Mouse (Mus musculus): Measurements from ENCODE around the gene Phactr1.
A peak's percentile ranks its signal among the peaks of the same experiment; 100 is the strongest.

Phactr1 gene

DNA sequence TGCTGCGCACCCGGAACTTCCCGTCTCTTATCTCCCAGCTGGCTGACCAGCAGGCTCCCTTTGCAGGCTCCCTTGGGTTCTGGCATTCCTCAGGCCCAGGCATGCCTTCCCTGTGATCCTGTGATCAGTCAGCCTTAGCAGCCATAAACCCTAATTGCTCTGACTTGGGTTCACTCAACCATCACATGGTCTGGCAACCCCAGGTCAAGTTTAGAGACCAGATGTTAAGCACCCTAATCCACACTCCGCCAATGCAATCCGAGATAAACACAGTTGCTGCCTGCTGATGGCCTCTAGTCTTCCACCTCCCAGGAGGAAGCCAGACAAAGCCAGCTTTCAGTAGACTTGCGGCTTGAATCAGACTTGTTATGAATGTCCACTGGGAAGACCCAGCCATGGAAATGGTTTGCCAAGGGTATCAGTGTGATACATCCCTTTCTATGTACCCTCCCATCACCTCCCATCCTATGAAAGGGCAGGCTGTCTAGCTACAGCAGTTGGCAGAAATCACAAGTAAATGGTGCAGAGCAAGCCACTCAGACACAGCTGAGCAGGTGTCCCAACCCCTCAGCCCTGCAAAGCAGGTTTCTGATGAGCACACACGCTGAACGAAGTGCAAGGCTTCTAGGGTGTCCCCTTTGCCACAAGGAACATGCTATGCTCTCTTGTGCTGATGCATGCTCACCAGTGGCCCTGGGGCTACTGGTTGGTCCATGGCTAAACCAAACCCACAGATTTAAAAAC is 466.3 kb downstream of the Phactr1 start:
- DNase-seq = no peak

DNA sequence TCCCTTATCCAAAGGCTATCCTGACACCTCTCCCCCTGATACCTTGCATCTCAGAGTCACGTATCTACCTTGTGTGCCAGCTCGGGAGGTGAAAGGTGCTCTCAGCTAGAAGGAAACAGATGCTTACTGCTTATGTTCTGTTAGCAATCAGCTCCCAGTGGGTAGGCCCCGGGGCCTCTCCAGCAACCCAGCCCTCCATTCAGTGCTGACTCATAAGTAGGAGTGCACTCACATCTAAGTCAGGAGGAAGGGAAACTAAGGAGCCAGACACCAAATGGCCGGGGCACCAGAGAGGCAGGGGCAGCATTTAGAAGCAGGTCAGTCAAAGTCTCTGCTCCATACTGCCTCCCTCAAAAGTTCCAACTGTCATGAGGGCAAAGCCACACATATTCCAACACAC is 468.3 kb downstream of the Phactr1 start:
- no peak for DNase-seq

DNA sequence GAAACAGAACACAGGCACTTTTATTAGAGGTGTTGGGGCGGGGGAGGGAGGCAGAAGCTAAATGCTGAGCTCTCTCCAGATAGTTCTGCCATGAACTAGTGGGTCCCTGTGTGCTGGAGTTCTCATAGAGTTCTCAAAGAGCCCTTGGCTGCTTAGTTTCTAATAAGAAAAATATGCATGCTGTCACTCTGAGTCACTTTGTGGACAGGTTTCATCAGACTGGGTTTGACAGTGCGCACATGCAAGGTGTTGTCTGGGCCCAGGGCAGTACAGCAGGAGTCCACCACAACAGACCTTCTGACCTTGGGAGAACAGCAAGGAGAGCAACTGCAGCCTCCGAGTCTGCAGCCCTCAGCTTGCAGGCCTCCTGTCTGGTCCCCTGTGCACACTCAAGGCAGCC is 469.2 kb downstream of the Phactr1 start:
- DNase-seq = no peak

DNA sequence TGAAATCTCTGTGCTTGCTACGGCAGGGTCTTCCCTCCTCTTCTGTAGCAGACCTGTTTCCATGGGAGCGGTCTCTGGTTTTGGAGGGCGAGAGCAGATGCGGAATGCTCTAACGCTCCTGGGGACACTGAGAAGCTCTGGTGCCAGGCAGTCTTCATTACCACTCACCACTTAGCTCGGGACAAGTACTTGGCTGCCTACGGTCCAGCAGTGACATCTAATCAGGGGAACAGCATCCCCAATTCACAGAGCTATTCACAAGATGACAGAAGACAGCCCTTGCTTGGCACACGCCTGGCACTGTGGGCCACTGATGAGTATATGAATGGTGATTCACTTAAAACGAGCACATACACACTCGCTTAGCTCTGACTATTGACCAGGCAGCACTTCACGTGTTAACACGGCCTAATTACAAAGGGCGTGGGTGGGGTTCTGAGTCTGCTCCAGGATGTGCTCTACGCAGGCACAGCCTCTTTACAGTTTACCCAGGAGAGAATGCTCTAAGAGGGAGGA is 471.6 kb downstream of the Phactr1 start:
- no peak for DNase-seq

DNA sequence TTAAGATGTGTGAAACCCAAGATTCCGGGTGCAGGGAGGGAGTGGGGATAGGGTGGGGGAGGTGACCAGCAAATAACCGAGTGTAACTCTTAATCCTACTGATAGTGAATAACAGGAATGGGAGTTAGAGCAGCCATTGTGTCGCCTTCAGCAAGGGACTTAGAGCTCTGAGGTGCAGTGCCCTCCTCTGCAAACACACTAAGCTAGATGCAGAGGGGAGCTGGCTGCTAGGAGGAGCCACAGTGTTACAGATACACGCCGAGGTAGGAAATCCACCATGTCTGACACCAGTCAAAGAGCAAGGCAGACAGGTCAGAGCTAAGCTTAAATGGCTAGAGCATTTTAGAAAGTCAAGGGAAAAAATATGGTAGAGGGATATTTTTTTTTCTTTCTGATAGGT is 476.9 kb downstream of the Phactr1 start:
- no peak for DNase-seq

DNA sequence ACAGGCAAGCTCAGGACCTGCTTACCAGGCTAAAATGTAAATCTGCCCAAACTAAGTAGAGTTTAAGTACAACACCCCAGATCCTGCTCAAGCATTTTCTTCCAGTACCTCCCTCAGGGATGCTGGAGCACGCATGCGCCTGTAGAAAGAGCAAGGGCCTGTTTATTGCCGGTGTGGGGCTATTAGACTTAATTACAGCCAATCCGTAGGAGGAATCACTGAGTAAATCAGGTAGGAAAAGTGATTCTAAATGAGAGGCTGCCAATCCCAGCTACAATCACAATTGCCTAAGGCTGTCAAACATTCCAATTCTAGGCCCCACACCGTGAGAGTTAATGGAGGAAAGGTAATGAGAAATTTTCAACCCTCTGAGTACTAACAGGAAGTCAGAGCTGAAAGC is 477.9 kb downstream of the Phactr1 start:
- DNase-seq = no peak

DNA sequence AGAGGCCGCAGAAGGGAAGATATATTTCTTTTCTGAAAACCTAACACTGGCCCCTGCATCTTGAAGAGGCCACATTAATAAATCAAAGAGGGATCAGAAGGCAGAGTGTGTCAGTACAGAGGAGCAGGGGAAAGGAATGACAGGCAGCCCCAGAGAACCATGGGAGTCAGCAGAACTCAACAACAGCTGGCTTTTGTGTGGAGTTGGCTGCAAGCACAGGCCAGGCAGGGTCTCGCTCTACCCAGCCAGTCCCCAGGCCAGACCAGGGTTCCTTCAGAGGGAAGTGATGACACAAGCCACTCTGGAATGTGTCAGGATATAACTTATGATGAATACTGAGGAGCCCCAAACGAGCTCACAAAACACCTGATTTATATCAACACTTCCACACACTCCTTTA is 479.0 kb downstream of the Phactr1 start:
- DNase-seq = no peak

DNA sequence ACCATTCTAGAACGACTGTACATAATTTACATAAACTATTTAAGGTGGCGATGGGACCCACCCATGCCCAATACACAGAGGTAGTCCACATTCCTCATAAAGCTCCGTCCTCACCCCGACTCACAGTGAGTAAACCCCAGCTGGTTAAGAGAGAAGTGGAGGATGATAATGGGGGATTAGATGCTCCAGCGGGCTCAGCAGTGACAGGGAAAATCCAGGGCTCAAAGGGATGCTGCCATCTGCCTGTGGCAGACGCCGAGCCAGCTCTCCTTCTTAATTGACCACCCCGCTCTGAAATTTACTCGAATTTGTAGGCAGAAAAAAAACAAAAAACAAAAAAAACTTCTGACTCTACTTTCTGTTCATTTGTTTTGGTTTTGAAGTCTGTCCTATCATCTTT is 487.3 kb downstream of the Phactr1 start:
- no peak for DNase-seq

DNA sequence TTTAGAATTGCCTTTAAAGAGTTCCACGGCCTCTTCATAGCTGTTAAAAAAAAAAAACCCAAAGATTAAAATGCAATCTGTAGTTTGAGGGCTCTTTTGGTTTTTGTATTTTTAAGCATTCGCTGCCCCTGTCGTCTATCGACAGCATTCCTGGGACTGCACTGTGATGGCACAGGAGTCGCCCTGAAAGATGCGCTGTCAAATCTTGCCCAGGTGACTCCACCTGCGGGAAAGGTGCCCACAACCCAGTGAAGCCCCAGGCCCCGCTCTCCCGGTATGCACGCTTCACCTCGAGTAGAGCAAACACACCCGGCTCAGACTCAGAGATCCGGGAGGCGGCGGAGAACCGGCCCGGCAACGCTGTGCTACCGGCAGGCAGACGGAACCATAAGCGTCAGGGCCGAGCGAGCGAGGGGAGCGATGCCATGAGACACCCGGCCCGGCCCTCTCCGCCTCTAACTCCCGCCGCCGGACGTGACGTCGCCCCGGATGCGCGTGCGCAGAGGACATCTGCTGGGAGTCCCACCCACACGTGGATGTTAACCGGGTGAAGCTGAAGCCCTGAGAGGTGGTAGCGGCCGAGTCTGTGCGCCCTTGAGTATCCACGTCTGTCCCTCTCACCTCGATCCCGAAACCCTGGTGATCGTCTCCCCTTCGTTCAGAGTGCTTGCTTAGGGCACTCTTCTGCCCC is 490.7 kb downstream of the Phactr1 start, which contains the start of gene Tbc1d7:
Gene Tbc1d7 (minus strand): TSS at position 482 of the 691 bp plus-strand sequence.
- peak; percentile 99 for DNase-seq

DNA sequence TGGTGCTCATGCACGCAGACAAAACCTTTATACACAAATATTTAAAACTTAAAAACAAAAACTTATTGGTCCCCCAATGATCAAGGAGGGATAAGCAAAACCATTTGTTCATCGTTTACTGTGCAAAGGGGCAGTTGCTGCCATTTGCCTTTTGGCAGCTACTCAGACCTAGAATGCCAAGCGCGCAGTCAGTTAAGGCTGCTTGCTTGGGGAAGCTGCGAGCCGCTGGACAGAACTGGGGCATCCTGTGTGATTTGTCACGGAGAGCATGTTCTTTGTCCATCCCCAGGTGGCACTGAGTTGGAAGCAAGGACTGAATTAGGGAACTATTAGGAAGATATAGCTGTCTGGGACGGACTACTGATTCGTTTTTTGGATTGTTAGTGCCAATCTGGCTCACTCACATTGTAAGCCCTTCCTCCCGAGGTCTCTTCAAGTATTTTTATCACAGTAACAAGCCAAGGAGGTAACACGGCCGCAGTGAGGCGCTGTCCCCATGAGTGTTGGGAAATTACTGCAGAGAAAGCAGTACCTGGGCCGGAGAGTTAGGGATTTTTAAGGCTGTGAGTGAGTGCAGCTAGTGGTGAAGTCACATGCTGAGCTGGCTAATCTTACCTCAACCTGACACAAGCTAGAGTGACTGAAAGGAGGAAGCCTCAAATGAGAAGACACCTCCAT is 491.8 kb downstream of the Phactr1 start:
- DNase-seq = peak; percentile 45

DNA sequence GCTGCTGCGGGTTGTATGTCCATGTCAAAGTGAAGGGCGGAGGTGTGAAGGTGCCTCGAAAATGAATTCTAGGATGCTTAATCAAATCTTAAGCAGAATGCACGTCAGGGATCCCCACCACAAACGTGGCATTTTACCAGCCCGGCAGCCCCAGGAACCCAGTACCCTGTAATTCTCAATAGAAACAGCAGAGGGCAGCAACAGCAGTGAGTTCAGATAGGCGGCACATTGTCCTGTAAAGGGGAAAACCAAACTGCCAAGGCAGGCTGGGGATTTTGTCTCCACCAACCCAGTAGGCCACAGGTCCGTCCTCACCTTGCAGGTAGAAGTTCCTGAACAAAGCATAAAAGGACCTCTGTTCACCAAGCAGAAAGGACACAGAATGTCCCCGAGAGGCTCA is 492.8 kb downstream of the Phactr1 start:
- DNase-seq = peak; percentile 77

DNA sequence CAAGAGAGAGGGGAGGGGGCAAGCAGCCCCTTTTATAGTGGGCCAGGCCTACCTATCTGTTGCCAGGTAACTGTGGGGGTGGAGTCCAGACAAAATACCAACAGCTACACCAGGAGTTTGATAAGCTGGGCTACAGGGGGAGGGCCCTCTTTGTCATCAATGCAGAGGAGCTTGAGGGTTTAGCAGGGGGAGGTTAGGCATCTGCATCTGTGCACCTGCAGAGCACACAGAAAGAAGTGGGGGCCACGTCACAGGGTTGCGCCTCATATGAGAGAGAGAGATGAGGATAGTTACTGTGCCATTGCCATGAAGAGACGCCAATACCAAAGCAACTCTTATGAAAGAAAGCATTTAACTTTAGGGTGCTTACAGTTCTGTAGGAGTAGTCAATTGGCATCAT is 496.3 kb downstream of the Phactr1 start:
- no peak for DNase-seq

DNA sequence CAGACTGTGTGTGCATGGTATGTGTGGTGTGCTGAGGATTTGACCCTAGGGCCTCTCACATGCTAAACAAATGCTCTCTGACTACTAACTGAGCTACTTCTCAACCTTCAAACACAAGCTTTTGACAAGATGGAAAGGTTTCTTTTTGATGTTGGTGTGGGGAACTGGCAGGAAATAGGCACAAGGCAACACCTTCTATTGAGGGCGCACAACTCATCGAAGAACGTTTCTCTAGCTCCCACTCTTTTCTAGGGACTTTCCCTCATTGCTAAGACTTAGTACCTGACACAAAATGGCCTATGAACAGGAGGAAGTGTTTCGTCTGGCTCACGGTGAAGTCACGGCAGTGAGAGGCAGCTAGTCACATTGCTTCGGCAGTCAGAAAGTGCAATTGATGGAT is 496.9 kb downstream of the Phactr1 start:
- DNase-seq = no peak

DNA sequence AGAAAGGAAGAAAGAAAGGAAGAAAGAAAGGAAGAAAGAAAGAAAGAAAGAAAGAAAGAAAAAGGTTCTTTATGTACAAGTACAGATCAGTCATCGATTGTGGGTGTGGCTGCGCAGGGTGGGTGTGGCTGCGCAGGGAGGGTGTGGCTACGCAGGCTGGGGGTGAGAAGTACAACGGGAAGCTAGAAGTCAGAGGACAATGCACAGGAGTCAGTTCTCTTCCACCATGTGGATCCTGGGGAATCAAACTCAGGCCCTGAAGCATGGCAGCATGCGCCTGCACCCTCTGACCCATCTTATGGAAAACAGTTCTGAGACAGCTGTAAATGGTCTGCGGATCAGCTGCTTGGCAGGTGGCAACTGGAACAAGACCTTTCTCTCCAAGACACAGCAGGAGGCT is 500.7 kb downstream of the Phactr1 start:
- no peak for DNase-seq

DNA sequence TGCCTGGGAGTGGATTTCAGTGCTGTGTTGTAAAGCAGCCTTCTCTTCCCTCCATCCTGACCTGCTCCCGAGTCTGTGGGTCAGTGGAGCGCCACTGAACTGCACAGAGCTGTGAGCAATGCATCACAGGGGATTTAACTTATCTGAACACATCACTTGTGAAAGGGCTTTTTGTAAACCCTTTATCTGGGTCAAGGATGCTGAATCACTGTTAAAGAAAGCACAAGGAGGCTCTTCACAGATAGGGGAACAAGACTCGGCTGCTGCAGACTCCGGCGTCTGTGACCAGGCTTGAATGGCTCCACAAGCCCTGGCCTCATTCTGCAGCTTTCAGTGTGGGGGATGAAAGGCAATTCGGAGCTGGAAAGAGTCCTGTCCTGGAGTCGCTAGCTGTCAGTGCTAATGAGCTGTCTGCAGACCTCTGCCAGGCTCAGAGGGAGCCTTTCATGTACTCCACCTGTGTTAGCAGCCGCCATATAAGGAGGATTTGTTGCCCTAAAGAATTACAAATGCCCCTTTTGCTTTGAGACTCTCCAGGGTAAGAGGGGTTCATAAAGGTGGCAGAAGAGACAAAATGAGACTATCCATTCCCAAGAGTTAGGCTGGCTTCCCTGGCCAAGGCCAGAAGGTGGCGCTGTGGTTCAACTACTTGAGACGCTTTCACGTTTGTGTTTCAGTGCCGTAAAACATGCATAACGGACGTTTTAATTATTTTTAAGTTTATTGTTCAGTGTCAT is 502.2 kb downstream of the Phactr1 start:
- DNase-seq = peak; percentile 97

DNA sequence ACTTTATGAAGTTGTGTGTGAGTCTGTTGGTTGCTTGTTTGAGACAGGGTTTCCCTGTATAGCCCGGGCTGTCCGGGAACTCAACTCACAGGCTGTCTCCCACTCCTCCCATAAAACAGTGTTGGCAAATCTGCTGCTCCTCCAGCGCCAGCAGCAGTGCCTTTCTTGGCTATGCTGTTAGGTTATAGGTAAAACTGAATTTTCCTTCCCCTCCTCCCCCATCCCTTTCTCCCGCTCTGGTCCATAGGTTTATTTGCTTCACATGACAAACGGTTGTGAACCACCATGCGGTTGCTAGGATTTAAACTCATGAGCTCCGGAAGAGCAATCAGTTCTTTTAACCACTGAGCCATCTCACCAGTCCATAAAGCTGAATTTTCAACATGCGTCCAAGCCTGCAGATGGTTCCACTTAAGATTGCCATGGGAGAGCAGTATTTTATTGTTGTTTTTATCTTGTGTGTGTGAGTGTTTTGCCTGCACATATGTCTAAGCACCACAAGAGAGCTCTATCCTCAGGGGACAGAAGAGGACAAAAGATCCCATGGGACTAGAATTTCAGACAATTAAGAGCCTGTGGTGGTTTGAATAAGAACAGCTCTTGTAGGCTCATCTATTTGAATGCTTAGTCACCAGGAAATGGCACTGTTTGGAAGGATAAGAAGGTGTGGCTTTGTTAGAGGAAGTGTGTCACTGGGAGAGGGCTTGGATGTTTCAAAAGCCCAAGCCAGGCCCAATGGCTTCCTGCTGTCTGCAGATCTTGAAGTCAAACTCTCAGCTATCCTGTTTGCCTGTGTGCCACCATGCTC is 503.0 kb downstream of the Phactr1 start:
- peak; percentile 23 for DNase-seq

DNA sequence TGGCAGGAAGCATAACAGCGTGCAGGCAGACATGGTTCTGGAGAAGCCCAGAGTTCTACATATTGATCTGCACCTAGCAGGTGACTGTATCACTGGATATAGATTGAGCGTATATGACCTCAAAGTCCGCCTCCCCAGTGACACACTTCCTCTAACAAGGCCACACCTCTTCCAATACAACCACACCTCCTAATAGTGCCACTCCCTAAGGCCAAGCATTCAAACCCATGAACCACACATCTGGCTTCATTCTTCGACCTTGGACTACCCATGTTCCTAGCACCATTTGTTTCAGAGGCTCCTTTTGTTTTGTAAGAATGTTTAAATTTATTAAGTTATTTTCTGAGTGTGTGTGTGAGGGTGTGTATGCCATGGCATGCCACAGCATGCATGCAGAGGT is 507.3 kb downstream of the Phactr1 start:
- no peak for DNase-seq
